Mouse (Mus musculus) layer of hippocampus, adult 9-10 months (tissue): ENCODE data around the gene Matk.

Experiments used
- DNase-seq: peaks from one replicate; pipeline ENCODE4 v3.0.0; 2022; ENCODE audit warnings: low spot score

Matk gene

DNA sequence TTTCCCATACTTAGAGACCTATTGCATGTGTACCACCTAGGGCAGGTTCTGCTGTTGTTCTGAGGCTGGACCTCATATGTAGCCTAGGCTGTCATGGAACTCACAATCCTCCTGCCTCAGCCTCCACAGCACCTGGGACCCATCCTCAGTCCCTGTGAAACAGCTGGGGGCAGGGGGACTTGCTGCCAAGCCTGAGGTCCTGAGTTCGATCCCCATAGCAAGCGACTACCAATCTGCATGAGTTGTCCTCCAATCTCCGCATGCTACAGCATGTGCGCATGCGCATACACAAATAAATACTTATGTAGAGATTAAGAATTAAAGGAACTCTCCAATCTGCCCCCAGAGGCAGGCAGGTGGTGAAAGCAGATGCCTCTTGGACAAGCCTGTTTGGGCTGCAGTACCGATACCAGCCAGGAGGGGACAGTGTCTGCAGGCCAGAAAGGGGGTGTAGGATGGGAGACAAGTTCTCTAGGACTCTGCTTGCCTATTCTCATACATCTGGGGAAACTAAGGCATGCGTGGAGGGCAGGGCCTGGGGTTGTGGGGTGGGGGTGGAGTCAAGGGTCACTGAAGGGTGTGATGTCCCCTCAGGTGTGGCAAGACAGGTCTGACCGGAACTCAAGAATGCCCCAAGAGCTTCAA lies 34.9 kb downstream of the Matk start:
- no peak for DNase-seq

DNA sequence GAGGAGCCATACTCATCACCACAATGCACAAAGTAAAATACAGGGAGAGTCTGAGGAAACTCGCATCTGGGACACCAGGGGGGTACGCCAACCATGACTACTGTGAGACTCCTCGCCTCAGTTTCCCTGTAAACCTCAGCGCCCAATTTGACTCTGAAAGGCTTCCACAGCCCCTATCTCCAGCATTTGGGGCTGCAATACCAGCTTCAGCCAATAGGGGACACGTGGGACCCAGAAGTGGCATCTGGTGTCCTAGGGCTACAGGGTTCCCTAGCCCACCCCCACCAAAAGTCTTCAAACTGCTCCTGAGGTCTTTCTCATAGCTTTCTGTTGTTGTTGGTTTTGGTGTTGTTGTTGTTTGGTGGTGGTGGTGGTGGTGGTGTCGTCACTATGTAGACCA lies 35.9 kb downstream of the Matk start:
- no peak for DNase-seq

DNA sequence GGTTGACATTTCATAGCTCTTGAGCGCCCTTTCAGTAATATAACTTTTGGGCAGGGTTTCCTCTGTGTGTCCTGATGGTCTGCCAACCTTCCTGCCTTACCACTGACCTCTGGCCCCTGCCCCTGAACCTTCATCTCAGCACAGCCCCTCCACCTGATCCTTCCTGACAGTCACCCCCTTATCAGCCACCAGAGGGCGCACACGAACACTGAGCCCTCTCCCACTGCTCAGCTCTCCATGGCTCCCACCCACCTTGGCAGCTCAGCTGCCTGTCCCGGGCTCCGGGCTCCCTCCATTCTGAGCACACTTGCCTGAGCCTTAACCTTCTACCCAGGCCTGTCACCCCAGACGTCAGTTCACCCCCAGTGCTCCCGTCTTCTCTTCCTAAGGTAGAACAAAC lies 36.5 kb downstream of the Matk start:
- no peak for DNase-seq

DNA sequence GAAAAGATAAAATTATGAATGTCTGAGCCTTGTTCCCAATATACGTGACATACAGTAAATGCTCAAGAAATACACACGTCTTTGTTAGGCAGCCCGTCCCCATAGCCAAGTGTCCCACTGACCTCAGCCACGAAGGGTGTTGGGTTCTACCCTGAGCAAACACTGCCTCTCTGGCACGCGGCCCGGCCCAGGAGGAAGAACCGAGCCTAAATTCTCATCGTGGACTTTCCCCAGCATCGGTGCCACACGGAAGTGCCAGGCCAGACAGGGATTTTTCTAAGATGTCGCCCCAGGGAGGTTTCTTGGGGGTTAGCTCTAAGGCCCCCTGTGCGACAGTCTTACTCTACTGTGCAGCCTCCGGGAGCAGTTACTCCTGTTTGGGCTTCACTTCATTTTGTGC lies 37.1 kb downstream of the Matk start:
- DNase-seq: no peak

DNA sequence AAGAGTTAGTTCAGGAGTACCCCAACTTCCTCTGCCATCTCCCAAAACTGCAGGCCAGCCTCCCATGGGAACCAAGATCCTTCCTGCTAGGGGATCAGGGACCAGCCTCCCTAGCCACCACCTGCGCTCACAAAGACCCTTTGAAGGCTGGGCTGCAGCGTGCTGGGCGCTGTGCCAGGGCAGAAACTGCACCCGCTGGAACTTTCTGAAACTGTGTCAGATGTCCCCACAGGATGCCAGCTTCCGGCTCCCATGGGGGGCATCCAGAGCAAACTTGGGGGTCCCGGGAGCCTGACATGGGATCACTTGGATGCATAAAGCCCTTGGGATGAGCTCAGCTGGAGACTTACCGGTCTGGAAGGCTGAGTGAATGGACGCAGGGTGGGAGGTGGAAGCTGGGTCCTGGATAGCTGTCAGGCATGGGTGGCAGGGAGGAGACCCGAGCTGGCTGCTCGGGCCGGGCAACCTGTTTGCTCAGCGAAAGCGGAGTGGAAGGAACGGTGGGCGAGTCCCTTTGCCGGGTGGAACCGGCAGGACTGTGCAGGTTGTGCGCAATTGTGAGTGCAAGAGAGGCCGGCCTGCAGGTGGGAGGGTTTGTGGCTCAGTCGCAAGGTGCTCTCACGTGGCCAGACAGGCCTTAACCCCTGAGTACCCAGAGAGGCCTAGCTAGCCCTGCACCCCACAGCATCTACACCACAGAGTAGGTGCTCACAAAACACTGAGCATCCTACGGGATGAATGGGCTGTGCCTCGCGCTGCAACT lies 38.1 kb downstream of the Matk start:
- DNase-seq: no peak

DNA sequence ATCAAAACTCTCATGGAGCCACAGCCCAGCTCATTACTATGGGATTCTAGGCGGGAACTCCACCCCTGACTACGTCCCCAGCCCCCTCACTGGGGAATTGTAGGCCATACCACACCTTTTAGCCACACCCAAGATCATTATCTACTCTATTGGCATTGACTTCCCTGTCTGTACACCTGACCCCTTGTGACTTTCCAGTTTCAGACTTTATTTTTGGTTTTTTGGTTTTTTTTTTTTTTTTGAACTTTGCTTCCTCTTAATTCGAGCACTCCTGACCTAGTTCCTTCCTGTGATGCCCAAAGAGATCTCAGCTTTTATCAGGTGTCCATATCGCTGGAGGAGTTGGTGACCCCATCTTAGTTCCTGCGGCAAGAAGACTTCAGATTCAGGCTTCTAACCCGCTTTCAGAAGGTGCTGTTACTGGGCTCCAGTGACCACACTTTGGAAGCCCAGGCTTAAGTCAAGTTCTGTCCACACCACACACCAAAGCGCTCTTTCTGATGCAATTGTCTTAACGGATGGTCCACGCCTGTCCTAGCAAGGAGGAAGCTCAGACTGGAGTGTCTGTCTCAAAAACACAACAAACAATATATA lies 38.9 kb downstream of the Matk start, which contains the start of gene Tjp3:
Tjp3 (minus strand) TSS at position 71 of the 594 bp plus-strand sequence.
- no peak for DNase-seq

DNA sequence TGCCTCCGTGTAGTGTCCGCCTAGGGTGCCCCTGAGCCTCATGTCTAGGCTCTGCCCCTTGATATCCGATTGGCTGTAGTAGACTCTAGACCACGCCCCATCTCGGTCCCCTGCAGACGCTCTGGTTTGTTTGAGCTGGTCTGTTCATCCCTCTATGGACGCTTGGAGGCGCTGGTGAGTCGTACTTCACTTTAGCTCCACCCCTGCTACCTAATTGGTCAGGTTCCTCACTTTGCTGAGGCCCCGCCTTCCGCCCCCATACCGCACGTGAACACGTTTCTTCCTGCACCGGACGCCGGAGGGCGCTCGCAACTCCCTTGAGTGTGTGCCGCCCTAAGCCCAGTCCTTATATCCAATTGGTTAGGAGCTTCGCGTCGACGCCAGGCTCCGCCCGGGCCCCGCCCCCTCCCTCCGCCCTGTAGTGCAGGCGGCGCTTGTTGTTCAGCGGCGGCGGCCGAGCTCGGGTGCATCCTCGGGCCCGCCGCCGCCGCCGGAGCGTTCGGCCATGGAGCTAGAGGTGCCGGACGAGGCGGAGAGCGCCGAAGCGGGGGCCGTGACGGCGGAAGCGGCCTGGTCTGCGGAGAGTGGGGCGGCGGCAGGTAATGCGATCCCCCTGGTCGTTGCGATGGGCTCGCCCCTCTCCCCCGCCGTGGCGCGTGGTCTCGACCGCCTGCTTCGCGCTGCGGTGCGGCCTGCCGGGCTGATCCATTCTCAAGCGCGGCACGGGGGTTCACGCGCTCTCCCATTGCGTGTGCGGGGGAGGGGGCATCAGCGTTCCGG lies 40.0 kb downstream of the Matk start, which contains the start of gene Pip5k1c:
Pip5k1c (plus strand) TSS at position 410 of the 780 bp plus-strand sequence.
- DNase-seq: peak; percentile 100

DNA sequence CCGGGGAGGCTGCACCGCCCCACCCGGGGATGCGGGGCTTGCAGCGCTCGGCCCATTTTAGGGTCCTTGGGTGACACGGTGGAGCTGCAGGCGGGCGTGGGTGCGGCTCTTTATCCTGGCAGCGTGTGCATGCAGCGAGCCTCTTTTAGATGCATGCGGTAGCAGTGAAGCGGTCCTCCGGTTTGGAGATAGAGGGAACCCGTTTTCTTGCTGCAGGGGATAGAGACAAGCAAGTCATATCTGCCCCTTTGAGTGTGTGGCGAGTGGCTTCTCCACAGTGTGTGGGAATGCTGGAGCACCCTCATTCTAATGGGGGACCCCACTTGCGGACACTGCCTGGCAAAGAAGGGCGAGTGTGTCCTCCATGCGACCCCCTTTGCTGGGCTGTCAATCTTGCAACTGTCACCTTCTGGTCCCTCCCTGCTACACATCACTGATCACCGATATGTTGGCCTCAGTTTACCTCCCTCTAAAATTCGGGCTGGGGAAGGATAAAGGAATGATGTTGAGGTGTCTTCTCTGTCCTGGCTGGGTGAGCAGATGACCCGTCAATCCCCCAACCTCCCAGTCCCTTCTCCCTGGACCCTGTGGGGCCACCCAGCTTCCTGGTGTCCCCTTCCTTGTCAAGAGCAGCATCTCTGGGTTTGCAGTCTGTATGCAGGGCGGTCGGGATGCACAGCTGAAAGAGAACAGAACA lies 40.7 kb downstream of the Matk start:
- no peak for DNase-seq

DNA sequence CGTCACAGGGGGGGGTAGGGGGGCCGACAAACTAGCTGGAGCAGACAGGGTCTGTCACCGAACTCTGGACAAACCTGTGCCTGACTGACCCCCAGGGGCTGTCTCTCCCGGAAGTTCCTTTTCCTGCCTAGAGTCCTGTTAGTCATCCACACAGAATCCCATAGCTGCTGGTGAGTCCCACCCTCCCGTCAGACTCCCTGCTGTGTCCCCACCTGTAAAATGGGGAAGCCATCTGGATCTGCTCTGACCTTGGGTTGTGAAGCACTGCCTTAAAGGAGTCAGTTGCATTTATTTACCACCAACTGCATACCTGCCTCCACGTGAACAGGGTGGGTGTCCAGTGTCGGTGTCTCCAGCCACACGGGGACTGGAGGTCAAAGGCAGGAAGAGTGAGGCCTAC lies 41.7 kb downstream of the Matk start:
- no peak for DNase-seq

DNA sequence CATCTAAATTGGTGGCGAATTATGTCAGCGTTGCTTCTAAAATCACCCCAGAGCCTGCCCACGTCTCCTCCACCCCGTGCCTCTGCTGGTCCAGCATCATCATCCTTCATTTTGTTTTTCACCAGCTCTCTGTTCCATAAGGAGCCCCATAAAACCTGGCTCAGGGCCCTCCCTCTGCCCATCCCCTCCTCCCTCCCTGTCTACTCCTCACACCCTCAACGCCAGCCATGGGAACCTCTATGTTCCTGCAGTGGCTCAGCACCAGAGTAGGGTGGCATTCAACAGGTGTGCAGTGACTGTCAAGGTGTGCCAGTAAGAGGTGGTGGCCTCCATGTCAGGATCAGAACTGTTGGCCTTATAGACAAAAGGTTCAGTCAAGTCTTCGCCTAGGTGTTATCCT lies 42.5 kb downstream of the Matk start:
- DNase-seq: no peak

DNA sequence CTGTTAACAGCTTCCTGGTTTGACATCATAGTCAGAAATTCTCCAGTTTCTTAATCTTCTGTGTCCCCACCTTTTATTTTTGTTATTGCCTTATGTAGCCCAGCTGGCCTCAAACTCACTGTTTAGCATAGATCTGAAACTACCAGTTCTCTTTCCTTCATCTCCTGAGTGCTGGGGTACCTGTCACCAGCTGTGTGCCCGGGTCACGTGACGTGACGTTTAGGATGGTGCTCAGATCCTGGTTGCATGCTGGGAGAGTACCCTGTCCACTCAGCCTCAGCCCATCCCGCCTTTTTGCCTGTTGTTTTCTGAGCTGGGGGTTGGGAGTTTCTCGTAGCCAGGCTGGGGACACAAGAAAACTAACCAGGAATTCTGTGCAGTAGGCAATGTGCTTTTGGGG lies 44.5 kb downstream of the Matk start:
- no peak for DNase-seq

DNA sequence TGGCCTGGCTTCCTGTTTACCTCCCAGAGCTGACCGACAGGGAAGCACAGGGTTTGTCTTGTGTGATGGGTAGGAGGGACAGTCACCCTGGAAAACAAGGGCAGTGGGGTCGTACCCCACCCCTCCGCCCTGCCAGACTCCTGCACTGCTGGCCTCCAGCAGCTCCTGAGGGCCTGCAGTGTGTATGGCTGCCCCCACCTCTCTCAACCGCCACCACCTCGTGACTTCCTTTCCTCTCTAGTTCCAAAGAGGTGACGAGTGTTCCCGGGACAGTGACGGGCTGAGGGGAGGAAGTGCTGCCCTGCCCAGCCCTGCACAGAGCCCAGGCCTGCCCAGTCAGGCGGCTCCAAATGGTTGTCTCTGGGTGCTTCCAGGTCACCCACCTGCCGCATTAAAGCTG lies 45.1 kb downstream of the Matk start:
- no peak for DNase-seq

DNA sequence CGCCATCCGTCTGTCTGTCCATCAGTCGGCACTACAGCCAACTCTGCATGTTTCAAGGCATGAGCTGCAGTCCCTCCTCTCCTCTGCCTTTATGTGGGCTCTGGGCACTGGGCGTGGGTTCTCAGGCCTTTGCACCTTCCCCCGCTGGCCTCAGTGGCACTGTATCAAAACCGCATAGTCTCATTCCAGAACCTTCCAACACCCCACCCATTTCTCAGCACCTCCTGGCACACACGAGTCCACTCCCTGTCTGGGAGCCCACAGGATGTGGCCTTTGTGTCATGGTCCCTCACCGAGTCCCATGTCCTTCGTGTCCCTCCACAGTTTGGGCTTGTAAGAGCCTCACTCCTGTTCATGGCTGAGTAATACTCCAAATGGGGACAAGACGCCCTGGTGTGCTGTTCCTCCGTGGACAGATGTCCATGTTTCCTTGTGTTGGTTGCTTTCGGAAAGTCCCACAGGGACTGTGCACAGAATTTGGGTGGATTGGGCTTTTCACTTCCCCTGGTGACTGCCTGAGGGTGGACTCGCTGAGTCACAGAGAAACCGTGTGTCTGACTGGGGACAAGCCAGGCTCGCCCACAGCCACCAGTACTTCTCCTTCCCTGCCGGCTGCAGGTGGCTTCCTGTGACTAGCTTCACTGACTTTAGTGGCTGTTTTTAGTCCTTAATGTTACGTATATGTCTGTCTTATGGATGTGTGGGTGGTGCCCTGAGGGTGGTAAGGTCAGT lies 45.8 kb downstream of the Matk start:
- DNase-seq: no peak

DNA sequence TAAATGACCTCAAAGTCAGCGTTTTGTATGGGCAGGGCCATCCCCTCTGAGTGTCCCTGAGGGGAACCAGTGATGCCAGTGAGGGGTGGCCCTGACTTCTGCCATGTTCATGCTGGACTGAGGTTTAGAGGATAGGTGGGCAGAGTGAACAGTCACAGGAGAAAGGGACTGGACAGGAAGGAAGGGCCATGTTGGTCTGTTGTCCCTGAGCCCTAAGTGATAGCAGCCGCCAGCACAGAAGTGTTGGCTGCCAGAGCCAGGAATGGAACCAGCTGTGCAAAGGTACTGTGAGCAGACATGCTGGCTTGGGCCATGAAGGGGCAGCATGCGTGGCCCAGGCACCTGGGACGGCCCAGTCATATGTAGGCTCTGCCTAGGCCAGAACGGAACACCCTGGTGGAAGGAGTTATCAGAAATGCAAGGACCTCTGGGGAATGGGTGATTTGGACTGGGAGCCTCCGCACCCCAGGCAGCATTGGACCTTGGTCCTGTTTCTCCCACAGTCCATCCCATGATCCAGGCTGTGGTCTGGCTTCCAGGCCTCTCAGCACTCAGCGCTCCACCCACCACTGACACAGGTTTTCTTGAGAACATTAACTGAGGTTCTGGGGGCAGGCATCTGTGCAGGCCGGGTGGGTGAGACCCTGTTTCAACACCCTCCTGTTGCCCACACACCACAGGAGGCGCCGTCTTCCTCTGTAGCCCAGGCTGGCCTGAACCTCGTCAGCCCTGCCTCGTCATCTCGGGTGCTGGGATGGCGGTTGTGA lies 47.0 kb downstream of the Matk start:
- no peak for DNase-seq

DNA sequence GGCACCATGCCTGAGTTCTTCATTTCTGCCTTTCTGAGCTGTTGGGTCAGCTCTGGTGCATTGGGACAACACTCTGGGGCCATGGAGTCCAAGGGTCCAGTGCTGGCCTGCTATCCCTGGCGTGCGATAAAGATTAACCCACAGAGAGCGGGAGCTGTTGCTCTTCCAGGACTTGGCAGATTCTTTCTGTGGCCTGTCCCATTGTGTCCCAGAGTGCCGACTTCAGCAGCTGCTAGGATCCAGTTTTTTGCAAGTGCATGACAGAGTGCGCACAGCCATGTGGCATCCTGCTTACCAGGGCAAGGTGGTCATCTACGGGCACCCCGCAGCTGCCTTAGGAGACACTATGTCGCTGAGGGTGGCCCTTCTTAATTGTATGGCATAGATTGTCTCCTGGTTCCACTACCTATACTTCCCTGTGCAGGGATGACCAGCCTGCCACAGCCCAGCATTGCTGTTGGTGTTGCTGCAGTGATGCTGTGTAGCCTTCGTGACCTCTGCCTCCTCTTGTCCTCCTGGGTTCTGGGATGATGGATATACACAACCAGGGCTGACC lies 47.7 kb downstream of the Matk start:
- DNase-seq: no peak

DNA sequence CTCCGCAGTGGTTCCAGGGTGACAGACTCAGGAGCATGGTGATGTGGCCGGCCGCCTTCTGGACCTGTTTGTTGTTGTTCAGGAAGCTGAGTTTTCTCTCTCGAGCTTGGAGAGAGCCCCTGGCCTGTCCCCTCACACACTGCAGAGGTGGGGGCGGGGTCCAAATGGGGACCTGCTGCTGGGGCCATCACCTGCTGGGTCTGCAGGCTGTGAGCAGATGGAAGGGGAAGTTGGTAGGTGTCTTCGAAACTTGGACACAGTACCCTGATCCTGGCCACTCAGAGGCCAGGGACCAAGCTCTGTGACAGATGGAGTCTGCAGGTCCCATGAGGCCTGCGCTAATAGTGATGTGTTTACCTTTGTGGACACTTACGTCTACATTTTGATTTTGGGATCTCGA lies 48.6 kb downstream of the Matk start:
- no peak for DNase-seq

DNA sequence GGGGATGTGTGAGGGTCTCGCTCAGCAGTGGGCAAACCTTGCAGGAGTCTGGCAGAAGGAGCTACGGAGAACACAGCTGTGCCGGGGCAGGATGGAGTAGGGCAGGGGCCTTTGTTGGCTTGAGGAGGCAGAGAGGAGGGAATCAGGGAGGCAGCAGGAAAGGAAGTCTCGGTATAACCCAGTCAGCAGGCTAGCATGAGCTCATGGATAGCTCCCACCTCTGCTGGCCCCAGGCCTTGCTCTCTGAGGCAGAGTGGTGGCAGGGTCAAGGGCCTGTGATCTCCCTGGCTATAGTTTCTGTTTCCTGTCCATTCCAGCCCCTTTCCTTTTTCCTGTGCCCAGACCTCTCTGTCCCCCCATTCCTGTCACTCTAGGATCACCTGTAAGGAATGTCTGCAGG lies 49.6 kb downstream of the Matk start:
- DNase-seq: no peak

DNA sequence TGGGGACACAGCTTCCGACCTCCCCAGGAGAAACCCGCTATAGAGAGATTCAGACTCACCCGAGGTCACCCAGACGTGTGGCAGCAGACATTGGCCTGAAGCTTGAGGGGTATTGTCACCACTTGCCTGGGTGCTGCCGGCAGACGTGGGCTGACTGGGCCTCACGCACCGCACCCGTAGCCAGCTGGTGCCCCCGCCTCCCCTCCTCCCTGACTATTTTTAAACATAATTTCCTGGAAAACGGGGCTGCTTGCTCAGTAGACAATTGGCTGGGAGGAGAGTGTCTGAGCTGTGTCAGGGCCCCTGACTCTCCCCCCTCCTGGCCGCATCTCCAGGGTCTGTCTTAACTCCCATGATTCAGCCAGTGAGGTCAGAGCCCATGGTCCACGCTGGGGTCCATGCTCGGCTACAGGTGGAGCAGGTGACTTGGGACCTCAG lies 50.1 kb downstream of the Matk start:
- no peak for DNase-seq

DNA sequence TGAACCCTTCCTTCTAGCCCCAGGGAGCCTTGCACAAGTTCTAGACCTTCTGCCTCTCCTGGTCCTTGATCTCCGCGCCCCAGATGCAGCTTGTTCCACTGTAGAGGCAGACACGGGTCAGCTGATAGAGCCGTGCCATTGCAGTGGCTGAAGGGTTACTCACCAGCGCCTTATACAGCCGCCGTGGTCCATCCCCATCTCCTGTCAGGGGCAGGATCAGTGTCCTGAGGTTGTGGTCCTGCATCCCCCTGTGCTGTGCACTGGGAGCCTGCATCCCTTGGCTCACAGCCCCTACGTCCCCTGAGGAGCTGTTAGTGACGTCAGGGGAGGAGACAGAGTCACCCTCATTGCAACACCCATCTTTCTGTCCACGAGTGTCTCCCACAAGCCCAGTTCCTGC lies 50.5 kb downstream of the Matk start:
- DNase-seq: no peak

DNA sequence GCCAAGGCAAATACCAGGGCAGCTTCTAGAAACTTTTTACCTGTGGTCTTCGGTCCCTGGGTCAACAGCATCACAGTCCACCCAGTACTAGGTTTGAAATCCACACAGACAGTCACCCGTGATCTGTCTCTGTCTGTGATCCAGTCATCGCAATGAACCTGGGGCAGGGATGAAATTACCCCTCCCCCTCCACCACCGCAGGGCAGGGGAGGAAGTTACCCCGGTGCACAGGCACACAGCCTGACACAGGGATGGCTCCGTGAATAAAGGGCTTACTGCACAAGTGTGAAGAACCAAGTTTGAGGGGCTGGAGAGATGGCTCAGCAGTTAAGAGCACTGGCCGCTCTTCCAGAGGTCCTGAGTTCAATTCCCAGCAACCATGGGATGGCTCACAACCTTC lies 51.0 kb downstream of the Matk start:
- no peak for DNase-seq
